Mouse (Mus musculus): Measurements from ENCODE around the gene Mrpl22. TPM values are rescaled to one million over a fixed set of nuclear protein-coding genes. Genes with fewer than 3 reads are reported as not detected.
"Not testable (repeated sequence)": the region's sequence is repeated elsewhere in the genome, so short reads cannot be mapped to it uniquely, and the experiment has no call there.

The Mrpl22 gene
- total RNA-seq, 2 experiments from 2014 or later, result 72.0 to 75.1 TPM

- not testable (repeated sequence) for DNase-seq
Measured at GRCm38 (mm10) chr11:58179986-58180385, 8.5 kb downstream of the Mrpl22 start.

- no peak for DNase-seq
Measured at GRCm38 (mm10) chr11:58180756-58181155, 9.3 kb downstream of the Mrpl22 start.

GRCm38 (mm10) chr11:58183579-58183978 is 12.1 kb downstream of the Mrpl22 start:
- DNase-seq, result no peak

GRCm38 (mm10) chr11:58189675-58190074 is 18.2 kb downstream of the Mrpl22 start:
- DNase-seq, result no peak

- DNase-seq, result no peak
Measured at GRCm38 (mm10) chr11:58193326-58193725, 21.9 kb downstream of the Mrpl22 start.

GRCm38 (mm10) chr11:58193860-58194520 is 22.5 kb downstream of the Mrpl22 start:
- DNase-seq, result no peak

GRCm38 (mm10) chr11:58198663-58199062 is 27.2 kb downstream of the Mrpl22 start:
- no peak for DNase-seq

GRCm38 (mm10) chr11:58199229-58200037 is 28.0 kb downstream of the Mrpl22 start, which contains the start of the genes Igtp and Irgm2:
Igtp (plus strand) TSS chr11:58199556.
Irgm2 (plus strand) TSS chr11:58199618.
- peak; percentile 86 to 92 for DNase-seq

- no peak for DNase-seq
Measured at GRCm38 (mm10) chr11:58200226-58200625, 28.8 kb downstream of the Mrpl22 start.

- no peak for DNase-seq
Measured at GRCm38 (mm10) chr11:58201052-58201451, 29.6 kb downstream of the Mrpl22 start.

GRCm38 (mm10) chr11:58210321-58210886 is 38.9 kb downstream of the Mrpl22 start:
- no peak for DNase-seq

- no peak for DNase-seq
Measured at GRCm38 (mm10) chr11:58211062-58211681, 39.7 kb downstream of the Mrpl22 start.

GRCm38 (mm10) chr11:58211682-58212067 is 40.2 kb downstream of the Mrpl22 start:
- DNase-seq, result no peak

- no peak for DNase-seq
Measured at GRCm38 (mm10) chr11:58213673-58214342, 42.3 kb downstream of the Mrpl22 start.

- DNase-seq, result peak; percentile 91 to 95
Measured at GRCm38 (mm10) chr11:58214391-58215048, 43.1 kb downstream of the Mrpl22 start.

- DNase-seq, result not testable (repeated sequence)
Measured at GRCm38 (mm10) chr11:58215049-58215430, 43.6 kb downstream of the Mrpl22 start.

GRCm38 (mm10) chr11:58215814-58216213 is 44.4 kb downstream of the Mrpl22 start:
- DNase-seq, result no peak

- no peak for DNase-seq
Measured at GRCm38 (mm10) chr11:58216823-58217222, 45.4 kb downstream of the Mrpl22 start.

GRCm38 (mm10) chr11:58223751-58224150 is 52.3 kb downstream of the Mrpl22 start:
- no peak for DNase-seq

GRCm38 (mm10) chr11:58224313-58224712 is 52.9 kb downstream of the Mrpl22 start:
- peak in 1 of 2 experiments; percentile 44 for DNase-seq

- not testable (repeated sequence) for DNase-seq
Measured at GRCm38 (mm10) chr11:58224872-58225271, 53.4 kb downstream of the Mrpl22 start.
